Mouse (Mus musculus): Measurements from ENCODE around the gene Rtn3. TPM values are rescaled to one million over a fixed set of nuclear protein-coding genes. Genes with fewer than 3 reads are reported as not detected.
"Not testable (repeated sequence)": the region's sequence is repeated elsewhere in the genome, so short reads cannot be mapped to it uniquely, and the experiment has no call there.

The Rtn3 gene
- polyA plus RNA-seq, 1 experiment from 2014 or later = 380 TPM

DNA sequence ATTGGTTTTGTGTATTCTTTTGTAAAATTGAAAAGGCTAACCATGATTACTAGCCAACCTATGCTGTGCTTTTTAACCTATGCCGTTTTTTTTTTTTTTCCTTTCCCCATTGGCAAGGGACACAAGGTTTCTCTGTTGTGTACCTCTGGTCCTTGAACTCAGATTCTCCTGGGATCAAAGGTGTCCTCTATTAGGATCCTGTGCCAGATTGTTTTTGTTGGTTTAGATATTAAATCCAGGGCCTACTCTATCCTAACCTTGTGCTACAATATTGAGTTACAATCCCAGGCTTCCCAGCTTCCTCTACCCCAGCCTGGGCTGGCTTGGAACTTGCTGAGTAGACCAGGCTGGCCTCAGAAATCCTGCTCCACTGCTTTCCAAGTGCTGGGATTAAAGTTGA is 17.6 kb upstream of the Rtn3 start:
- Histone ChIP-seq H3K9ac (no peak overlapping the region), H3K27ac (no peak overlapping the region), H3K4me2 (replicated peaks) (no peak overlapping the region), H3K4me3 (no peak overlapping the region), H3K36me3 (no peaks in the 10 kb centered on the region), H3K27me3 (no peaks in the 10 kb centered on the region), H3K9me3 (replicated peaks) (no peaks in the 10 kb centered on the region), H3K4me1 (peaks cover under 1% of the 10 kb centered on the region; the same call in 1 of the 2 replicates)
- ATAC-seq (ENCODE audit: low FRiP score) = no peak
- 94% methylated on average over 1 of the region's 1 CpGs for WGBS

GRCm38 (mm10) chr19:7498816-7499215 is 15.7 kb upstream of the Rtn3 start:
- Histone ChIP-seq H3K9ac (no peak overlapping the region), H3K4me3 (no peak overlapping the region), H3K36me3 (no peaks in the 10 kb centered on the region), H3K27ac (no peak overlapping the region), H3K4me1 (peaks cover 4% of the 10 kb centered on the region; the same call in 1 of the 2 replicates), H3K27me3 (no peaks in the 10 kb centered on the region), H3K9me3 (replicated peaks) (no peaks in the 10 kb centered on the region), H3K4me2 (replicated peaks) (no peak overlapping the region)
- no peak for ATAC-seq (ENCODE audit: low FRiP score)
- 91% methylated on average over 2 of the region's 2 CpGs for WGBS

- H3K9me3 ChIP-seq (replicated peaks); H3K9ac ChIP-seq; H3K36me3 ChIP-seq; H3K27me3 ChIP-seq; H3K4me3 ChIP-seq; ATAC-seq (ENCODE audit: low FRiP score); H3K27ac ChIP-seq; H3K4me1 ChIP-seq: not testable (repeated sequence)
- WGBS = 71% methylated on average over 1 of the region's 1 CpGs
- H3K4me2 ChIP-seq (replicated peaks) = peak overlapping the region; percentile 54; the same call in 1 of the 2 replicates
Measured at GRCm38 (mm10) chr19:7496070-7496469, 13.0 kb upstream of the Rtn3 start.

DNA sequence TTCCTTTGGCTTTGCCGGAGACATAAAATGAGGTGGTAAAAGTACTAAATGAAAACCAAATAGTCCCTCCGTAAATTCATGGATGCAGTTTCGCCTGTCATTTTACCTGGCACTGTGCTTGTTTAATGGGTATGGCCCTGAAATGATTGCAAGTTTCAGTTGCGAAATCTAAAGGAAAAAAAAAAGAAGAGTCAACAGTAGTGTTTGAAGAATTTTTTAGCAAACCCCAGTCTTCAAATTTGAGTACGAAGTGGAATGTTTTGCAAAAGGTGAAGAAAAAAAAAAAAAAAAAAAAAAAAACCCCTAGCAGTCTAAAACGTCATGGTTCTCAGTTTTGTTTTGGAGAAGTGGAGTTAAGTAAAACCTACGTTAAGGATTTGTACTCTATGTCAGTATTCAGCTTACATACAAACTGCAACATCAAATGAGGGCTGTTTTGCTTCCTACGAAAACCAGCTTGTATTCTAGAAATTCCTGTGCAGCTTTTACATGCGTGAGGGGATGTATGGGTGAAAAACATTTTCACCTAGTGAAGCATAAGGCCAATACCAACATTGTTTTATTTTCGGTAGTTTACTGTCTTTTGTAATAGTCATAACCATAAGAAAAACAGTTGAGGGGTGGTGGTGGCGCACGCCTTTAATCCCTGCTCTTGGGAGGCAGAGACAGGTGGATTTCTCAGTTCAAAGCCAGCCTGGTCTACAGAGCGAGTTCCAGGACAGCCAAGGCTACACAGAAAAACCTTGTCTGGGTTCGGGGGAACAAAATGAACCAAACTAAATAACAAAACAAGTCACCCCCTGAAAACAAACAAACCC is 12.3 kb upstream of the Rtn3 start:
- peak overlapping the region; percentile 54 for H3K4me2 ChIP-seq (replicated peaks)
- no peaks in the 10 kb centered on the region for H3K27me3 ChIP-seq
- no peak overlapping the region for H3K27ac ChIP-seq
- ATAC-seq (ENCODE audit: low FRiP score) = no peak
- 51% methylated on average over 14 of the region's 14 CpGs for WGBS
- H3K4me1 ChIP-seq = peaks cover 4% of the 10 kb centered on the region; the same call in 1 of the 2 replicates
- peak overlapping the region; percentile 70 for H3K4me3 ChIP-seq
- H3K9me3 ChIP-seq (replicated peaks) = no peaks in the 10 kb centered on the region
- H3K36me3 ChIP-seq = no peaks in the 10 kb centered on the region
- no peak overlapping the region for H3K9ac ChIP-seq

GRCm38 (mm10) chr19:7494187-7495015 is 11.3 kb upstream of the Rtn3 start:
- Histone ChIP-seq H3K4me3 (peak overlapping the region; percentile 70), H3K27ac (peak overlapping the region; percentile 97), H3K4me2 (replicated peaks) (peak overlapping the region; percentile 54), H3K36me3 (no peaks in the 10 kb centered on the region), H3K9me3 (replicated peaks) (no peaks in the 10 kb centered on the region), H3K27me3 (no peaks in the 10 kb centered on the region), H3K9ac (peak overlapping the region; percentile 87), H3K4me1 (peaks cover 4% of the 10 kb centered on the region; the same call in 1 of the 2 replicates)
- WGBS = under 1% methylated on average over 84 of the region's 84 CpGs
- ATAC-seq (ENCODE audit: low FRiP score) = peak; percentile 97

- ATAC-seq (ENCODE audit: low FRiP score) = no peak
- Histone ChIP-seq H3K4me1 (peaks cover 4% of the 10 kb centered on the region; the same call in 1 of the 2 replicates), H3K27ac (peak within 1 kb of the TSS; percentile 97), H3K4me3 (peak within 1 kb of the TSS; percentile 70), H3K4me2 (replicated peaks) (peak within 1 kb of the TSS; percentile 54), H3K27me3 (no peaks in the 10 kb centered on the region), H3K9ac (peak within 1 kb of the TSS; percentile 87), H3K9me3 (replicated peaks) (no peaks in the 10 kb centered on the region), H3K36me3 (no peaks in the 10 kb centered on the region)
- 34% methylated on average over 31 of the region's 31 CpGs for WGBS
Measured at GRCm38 (mm10) chr19:7493352-7494186, 10.5 kb upstream of the Rtn3 start, which contains the start of gene Atl3. Gene Atl3 (plus strand): TSS chr19:7494040.

DNA sequence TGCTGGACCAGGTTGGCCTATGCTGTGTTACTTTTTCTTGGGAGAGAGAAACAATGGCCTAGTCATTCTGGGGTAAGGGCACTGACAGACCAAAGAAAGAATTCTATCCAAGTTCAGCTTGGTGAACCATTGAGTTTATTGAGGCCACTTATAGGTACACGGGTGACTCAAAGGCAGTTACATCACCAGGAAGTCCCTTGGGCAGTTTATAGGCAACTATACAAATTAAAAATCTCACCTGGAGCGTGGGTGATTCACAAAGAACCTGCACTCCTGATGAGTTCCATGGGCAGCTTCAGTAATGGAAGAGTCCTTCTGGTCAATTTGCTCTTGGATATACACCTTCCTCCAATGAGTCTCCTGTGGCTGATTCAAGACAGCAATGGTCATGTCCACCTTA is 9.6 kb upstream of the Rtn3 start:
- H3K4me1 ChIP-seq = peaks cover 4% of the 10 kb centered on the region; the same call in 1 of the 2 replicates
- no peaks in the 10 kb centered on the region for H3K9me3 ChIP-seq (replicated peaks)
- no peak overlapping the region for H3K4me3 ChIP-seq
- no peak overlapping the region for H3K27ac ChIP-seq
- H3K27me3 ChIP-seq = no peaks in the 10 kb centered on the region
- no peak overlapping the region for H3K9ac ChIP-seq
- no peak for ATAC-seq (ENCODE audit: low FRiP score)
- 96% methylated on average over 2 of the region's 2 CpGs for WGBS
- H3K36me3 ChIP-seq = no peaks in the 10 kb centered on the region
- H3K4me2 ChIP-seq (replicated peaks) = no peak overlapping the region

GRCm38 (mm10) chr19:7491960-7492359 is 8.9 kb upstream of the Rtn3 start:
- H3K9ac ChIP-seq = no peak overlapping the region
- H3K27me3 ChIP-seq = no peaks in the 10 kb centered on the region
- H3K9me3 ChIP-seq (replicated peaks) = no peaks in the 10 kb centered on the region
- peaks cover 4% of the 10 kb centered on the region; the same call in 1 of the 2 replicates for H3K4me1 ChIP-seq
- H3K36me3 ChIP-seq = no peaks in the 10 kb centered on the region
- WGBS = 77% methylated on average over 6 of the region's 6 CpGs
- H3K4me2 ChIP-seq (replicated peaks) = no peak overlapping the region
- no peak overlapping the region for H3K4me3 ChIP-seq
- H3K27ac ChIP-seq = no peak overlapping the region
- ATAC-seq (ENCODE audit: low FRiP score) = no peak

DNA sequence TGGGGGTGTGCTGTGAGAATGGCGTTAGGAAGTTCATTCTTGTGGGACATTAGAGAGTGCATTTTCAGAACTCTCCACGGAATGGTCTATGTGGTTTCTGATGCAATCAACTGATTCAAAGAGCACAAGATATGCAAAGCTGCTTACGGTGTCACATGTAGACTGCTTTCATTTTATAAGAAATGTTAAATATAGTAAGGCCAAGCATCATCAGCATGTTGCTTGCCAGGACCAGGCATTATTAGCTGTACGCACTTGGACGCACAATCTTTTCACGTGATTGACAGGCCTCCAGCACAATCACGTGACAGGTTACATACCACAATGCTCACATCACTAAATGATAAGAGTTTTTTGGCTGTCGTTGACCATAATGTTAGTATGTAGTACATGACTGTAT is 4.6 kb upstream of the Rtn3 start:
- no peak for ATAC-seq (ENCODE audit: low FRiP score)
- Histone ChIP-seq H3K4me1 (peaks cover 3% of the 10 kb centered on the region), H3K4me3 (no peak overlapping the region), H3K4me2 (replicated peaks) (no peak overlapping the region), H3K9ac (no peak overlapping the region), H3K36me3 (no peaks in the 10 kb centered on the region), H3K27ac (no peak overlapping the region), H3K9me3 (replicated peaks) (no peaks in the 10 kb centered on the region), H3K27me3 (no peaks in the 10 kb centered on the region)
- WGBS = 83% methylated on average over 8 of the region's 8 CpGs

GRCm38 (mm10) chr19:7484076-7484475 is 995 bp upstream of the Rtn3 start:
- no peak for ATAC-seq (ENCODE audit: low FRiP score)
- no peaks in the 10 kb centered on the region for H3K27me3 ChIP-seq
- peak overlapping the region; percentile 100 for H3K27ac ChIP-seq
- H3K4me1 ChIP-seq = peaks cover 10% of the 10 kb centered on the region
- H3K4me2 ChIP-seq (replicated peaks) = peak overlapping the region; percentile 61
- no peaks in the 10 kb centered on the region for H3K9me3 ChIP-seq (replicated peaks)
- H3K4me3 ChIP-seq = no peak overlapping the region
- WGBS = 68% methylated on average over 5 of the region's 5 CpGs
- no peak overlapping the region for H3K9ac ChIP-seq
- no peaks in the 10 kb centered on the region for H3K36me3 ChIP-seq

DNA sequence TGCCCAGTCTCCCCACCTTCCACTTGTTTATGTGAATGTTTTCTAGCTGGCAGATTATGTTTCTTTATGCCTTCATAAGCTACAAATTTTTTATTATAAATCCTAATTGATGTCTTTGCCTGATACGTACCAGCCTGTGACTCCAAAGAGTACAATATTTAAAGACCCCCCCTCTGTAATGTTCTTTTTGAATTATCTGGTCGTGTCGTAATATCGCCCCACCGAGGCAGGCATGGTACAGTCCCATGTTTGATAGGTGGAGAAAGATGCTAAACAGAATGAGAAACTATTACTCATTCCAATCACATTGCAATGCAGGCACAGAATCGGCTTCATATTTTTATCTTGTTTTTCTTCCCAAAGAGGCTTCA is 416 bp upstream of the Rtn3 start:
- Histone ChIP-seq H3K36me3 (no peaks in the 10 kb centered on the region), H3K27me3 (no peaks in the 10 kb centered on the region), H3K9ac (peak overlapping the region; percentile 99), H3K4me2 (replicated peaks) (peak overlapping the region; percentile 61), H3K27ac (peak overlapping the region; percentile 100), H3K4me3 (peak overlapping the region; percentile 99), H3K9me3 (replicated peaks) (no peaks in the 10 kb centered on the region), H3K4me1 (peaks cover 10% of the 10 kb centered on the region)
- peak; percentile 71 for ATAC-seq (ENCODE audit: low FRiP score)
- WGBS = 1% methylated on average over 6 of the region's 6 CpGs

- H3K4me1 ChIP-seq = peaks cover 10% of the 10 kb centered on the region
- H3K9me3 ChIP-seq (replicated peaks) = no peaks in the 10 kb centered on the region
- 0 out of 2 replicates have a peak, but pooled peaks cover under 1% of the 10 kb centered on the region for H3K36me3 ChIP-seq
- H3K27me3 ChIP-seq = no peaks in the 10 kb centered on the region
- peak overlapping the region; percentile 61 for H3K4me2 ChIP-seq (replicated peaks)
- peak overlapping the region; percentile 100 for H3K27ac ChIP-seq
- H3K9ac ChIP-seq = peak overlapping the region; percentile 99
- no peak for ATAC-seq (ENCODE audit: low FRiP score)
- H3K4me3 ChIP-seq = peak overlapping the region; percentile 99
- 0% methylated on average over 7 of the region's 7 CpGs for WGBS
Measured at GRCm38 (mm10) chr19:7482266-7482598, 849 bp downstream of the Rtn3 start.

Data from hindbrain, embryonic 12.5 days (tissue).